Mouse (Mus musculus): ENCODE results near the gene Erf. TPM values are rescaled to one million over a fixed set of nuclear protein-coding genes. Genes with fewer than 3 reads are reported as not detected.

Erf gene
- polyA plus RNA-seq, 1 experiment from 2014 or later, result 11.0 TPM

DNA sequence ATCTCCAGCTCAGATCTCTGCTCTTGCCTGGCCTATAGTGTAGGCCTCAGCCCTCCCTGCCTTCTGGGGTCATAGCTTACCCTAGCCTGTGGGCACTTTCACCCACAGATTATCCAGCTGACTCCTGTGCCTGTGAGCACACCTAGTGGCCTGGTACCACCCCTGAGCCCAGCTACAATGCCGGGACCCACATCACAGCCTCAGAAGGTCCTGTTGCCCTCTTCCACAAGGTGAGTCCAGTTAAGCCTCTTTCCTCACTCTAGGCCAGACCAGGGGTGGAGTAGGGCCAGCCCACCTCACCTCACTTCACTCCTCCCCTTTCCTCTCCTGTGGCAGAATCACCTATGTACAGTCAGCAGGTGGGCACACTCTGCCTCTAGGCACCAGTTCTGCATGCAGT is 39.9 kb upstream of the Erf start:
- H3K27me3 ChIP-seq (ENCODE audit: control insufficient read depth, insufficient read depth, low read length), result no peaks in the 10 kb centered on the region
- no peak overlapping the region for H3K4me2 ChIP-seq (ENCODE audit: low read depth, low read length)
- peaks cover 54% of the 10 kb centered on the region for H3K36me3 ChIP-seq (ENCODE audit: control insufficient read depth, insufficient read depth, low read length)
- 0 out of 2 replicates have a peak, but pooled peaks have one; percentile 1 for ATAC-seq (ENCODE audit: insufficient read depth, low FRiP score)
- H3K9me3 ChIP-seq (replicated peaks; ENCODE audit: control insufficient read depth, low read length), result no peaks in the 10 kb centered on the region
- no peak overlapping the region for H3K4me3 ChIP-seq (replicated peaks; ENCODE audit: low read length)
- 72% methylated on average over 1 of the region's 1 CpGs for WGBS
- no peak overlapping the region for H3K27ac ChIP-seq (ENCODE audit: low read length)
- peaks cover 13% of the 10 kb centered on the region; the same call in 1 of the 2 replicates for H3K4me1 ChIP-seq (ENCODE audit: control insufficient read depth, insufficient read depth, low read length)
- H3K9ac ChIP-seq (ENCODE audit: low read length), result no peak overlapping the region

DNA sequence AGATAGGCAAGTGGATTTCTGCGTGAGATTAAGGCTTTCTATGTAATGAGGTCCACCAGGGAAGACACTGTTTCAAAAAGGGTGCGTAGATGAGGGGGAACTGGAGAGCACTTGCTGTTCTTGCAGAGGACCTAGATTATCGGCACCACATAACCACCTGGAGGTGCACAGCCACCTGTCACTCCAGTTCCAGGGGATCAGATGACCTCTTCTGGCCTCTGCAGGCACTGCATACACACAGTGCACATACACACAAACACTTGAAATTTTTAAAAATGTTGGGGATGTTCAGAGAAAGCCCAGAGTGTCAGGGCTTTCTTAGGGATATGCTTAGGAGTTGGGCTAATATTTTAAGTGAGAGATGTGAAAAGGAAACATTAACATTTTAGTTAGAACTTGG is 39.4 kb upstream of the Erf start:
- Histone ChIP-seq H3K36me3 (ENCODE audit: control insufficient read depth, insufficient read depth, low read length) (peaks cover 59% of the 10 kb centered on the region), H3K4me2 (ENCODE audit: low read depth, low read length) (no peak overlapping the region), H3K4me3 (replicated peaks; ENCODE audit: low read length) (no peak overlapping the region), H3K9me3 (replicated peaks; ENCODE audit: control insufficient read depth, low read length) (no peaks in the 10 kb centered on the region), H3K27me3 (ENCODE audit: control insufficient read depth, insufficient read depth, low read length) (no peaks in the 10 kb centered on the region), H3K27ac (ENCODE audit: low read length) (no peak overlapping the region), H3K9ac (ENCODE audit: low read length) (no peak overlapping the region), H3K4me1 (ENCODE audit: control insufficient read depth, insufficient read depth, low read length) (peaks cover 15% of the 10 kb centered on the region)
- ATAC-seq (ENCODE audit: insufficient read depth, low FRiP score), result no peak
- 96% methylated on average over 3 of the region's 3 CpGs for WGBS

DNA sequence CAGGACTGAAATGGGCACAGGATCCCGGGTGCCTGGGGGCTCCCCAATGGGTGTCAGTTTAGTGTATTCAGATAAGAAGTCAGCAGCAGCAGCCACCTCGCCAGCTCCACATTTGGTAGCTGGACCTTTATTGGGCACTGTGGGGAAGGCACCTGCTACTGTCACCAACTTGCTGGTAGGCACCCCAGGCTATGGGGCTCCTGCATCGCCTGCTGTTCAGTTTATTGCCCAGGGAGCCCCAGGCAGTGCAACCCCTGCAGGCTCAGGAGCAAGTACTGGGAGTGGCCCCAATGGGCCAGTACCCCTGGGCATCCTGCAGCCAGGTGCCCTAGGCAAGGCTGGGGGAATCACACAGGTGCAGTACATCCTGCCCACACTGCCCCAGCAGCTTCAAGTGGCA is 38.2 kb upstream of the Erf start:
- Histone ChIP-seq H3K36me3 (ENCODE audit: control insufficient read depth, insufficient read depth, low read length) (peaks cover 59% of the 10 kb centered on the region), H3K9me3 (replicated peaks; ENCODE audit: control insufficient read depth, low read length) (no peaks in the 10 kb centered on the region), H3K27me3 (ENCODE audit: control insufficient read depth, insufficient read depth, low read length) (no peaks in the 10 kb centered on the region), H3K4me1 (ENCODE audit: control insufficient read depth, insufficient read depth, low read length) (peaks cover 27% of the 10 kb centered on the region), H3K9ac (ENCODE audit: low read length) (no peak overlapping the region), H3K27ac (ENCODE audit: low read length) (no peak overlapping the region), H3K4me2 (ENCODE audit: low read depth, low read length) (no peak overlapping the region), H3K4me3 (replicated peaks; ENCODE audit: low read length) (no peak overlapping the region)
- ATAC-seq (ENCODE audit: insufficient read depth, low FRiP score), result no peak
- 91% methylated on average over 3 of the region's 3 CpGs for WGBS

DNA sequence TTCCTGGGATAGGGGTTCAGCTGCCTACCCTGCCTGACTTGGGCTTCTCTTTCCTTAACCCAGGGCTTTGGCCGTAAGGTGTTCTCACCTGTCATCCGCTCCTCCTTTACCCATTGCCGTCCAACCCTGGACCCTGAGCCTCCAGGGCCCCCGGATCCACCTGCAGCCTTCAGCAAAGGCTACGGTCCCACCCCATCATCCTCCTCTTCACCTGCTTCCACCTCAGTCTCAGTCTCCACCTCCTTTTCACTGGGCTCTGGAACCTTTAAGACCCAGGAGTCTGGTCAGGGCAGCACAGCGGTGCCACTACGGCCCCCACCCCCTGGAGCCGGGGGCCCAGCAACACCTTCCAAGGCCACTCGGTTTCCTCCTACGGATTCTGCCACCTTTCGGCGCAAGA is 37.5 kb upstream of the Erf start:
- H3K4me1 ChIP-seq (ENCODE audit: control insufficient read depth, insufficient read depth, low read length), result peaks cover 34% of the 10 kb centered on the region
- WGBS, result 88% methylated on average over 12 of the region's 12 CpGs
- no peak overlapping the region for H3K9ac ChIP-seq (ENCODE audit: low read length)
- ATAC-seq (ENCODE audit: insufficient read depth, low FRiP score), result no peak
- H3K9me3 ChIP-seq (replicated peaks; ENCODE audit: control insufficient read depth, low read length), result no peaks in the 10 kb centered on the region
- no peak overlapping the region for H3K27ac ChIP-seq (ENCODE audit: low read length)
- H3K4me3 ChIP-seq (replicated peaks; ENCODE audit: low read length), result no peak overlapping the region
- peaks cover 57% of the 10 kb centered on the region for H3K36me3 ChIP-seq (ENCODE audit: control insufficient read depth, insufficient read depth, low read length)
- H3K4me2 ChIP-seq (ENCODE audit: low read depth, low read length), result no peak overlapping the region
- no peaks in the 10 kb centered on the region for H3K27me3 ChIP-seq (ENCODE audit: control insufficient read depth, insufficient read depth, low read length)

DNA sequence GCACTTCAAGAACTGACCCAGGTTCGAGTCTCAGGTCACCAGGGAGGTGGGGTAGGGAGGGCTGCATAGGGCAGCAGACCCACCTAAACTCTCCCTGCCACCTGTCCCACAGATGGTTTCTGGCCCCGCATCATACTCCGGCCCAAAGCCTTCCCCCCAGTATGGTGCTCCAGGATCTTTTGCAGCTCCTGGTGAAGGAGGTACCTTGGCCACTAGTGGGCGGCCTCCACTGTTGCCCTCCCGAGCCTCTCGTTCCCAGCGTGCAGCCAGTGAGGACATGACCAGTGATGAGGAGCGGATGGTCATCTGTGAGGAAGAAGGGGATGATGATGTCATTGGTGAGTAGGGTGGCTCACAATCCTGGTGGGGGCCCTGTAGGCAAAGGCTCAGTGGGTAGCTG is 36.4 kb upstream of the Erf start:
- Histone ChIP-seq H3K9me3 (replicated peaks; ENCODE audit: control insufficient read depth, low read length) (no peaks in the 10 kb centered on the region), H3K36me3 (ENCODE audit: control insufficient read depth, insufficient read depth, low read length) (peaks cover 50% of the 10 kb centered on the region), H3K4me3 (replicated peaks; ENCODE audit: low read length) (no peak overlapping the region), H3K27me3 (ENCODE audit: control insufficient read depth, insufficient read depth, low read length) (no peaks in the 10 kb centered on the region), H3K27ac (ENCODE audit: low read length) (no peak overlapping the region), H3K4me1 (ENCODE audit: control insufficient read depth, insufficient read depth, low read length) (peaks cover 34% of the 10 kb centered on the region), H3K4me2 (ENCODE audit: low read depth, low read length) (no peak overlapping the region), H3K9ac (ENCODE audit: low read length) (no peak overlapping the region)
- 78% methylated on average over 8 of the region's 8 CpGs for WGBS
- ATAC-seq (ENCODE audit: insufficient read depth, low FRiP score), result no peak

DNA sequence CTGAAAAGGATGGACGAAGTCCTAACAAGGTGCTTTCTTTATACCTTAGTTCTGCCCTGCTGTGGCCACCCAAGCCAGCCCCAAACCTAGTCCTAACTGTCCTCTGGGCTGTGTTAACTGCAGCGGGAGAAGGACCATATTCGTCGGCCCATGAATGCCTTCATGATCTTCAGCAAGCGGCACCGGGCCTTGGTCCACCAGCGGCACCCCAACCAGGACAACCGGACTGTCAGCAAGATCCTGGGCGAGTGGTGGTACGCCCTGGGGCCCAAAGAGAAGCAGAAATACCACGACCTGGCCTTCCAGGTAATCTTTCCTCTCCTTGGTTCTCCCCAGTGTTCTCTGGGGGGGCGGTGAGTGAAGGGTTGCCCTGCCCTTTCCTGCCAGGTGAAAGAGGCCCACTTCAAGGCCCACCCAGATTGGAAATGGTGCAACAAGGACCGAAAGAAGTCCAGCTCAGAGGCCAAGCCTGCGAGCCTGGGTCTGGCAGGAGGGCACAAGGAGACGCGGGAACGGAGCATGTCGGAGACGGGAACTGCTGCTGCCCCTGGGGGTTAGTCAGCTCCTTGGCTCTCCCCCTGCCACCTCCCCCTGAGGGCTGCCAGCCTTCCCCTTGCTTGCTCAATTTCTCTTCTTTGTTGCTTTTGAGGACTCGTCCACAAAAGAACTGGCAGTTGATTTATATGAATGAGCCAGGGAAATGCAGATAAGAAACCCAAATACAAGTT is 35.1 kb upstream of the Erf start:
- Histone ChIP-seq H3K9me3 (replicated peaks; ENCODE audit: control insufficient read depth, low read length) (no peaks in the 10 kb centered on the region), H3K36me3 (ENCODE audit: control insufficient read depth, insufficient read depth, low read length) (peaks cover 45% of the 10 kb centered on the region), H3K27me3 (ENCODE audit: control insufficient read depth, insufficient read depth, low read length) (no peaks in the 10 kb centered on the region), H3K4me2 (ENCODE audit: low read depth, low read length) (no peak overlapping the region), H3K4me3 (replicated peaks; ENCODE audit: low read length) (no peak overlapping the region), H3K27ac (ENCODE audit: low read length) (no peak overlapping the region), H3K4me1 (ENCODE audit: control insufficient read depth, insufficient read depth, low read length) (peaks cover 35% of the 10 kb centered on the region), H3K9ac (ENCODE audit: low read length) (no peak overlapping the region)
- WGBS, result 90% methylated on average over 20 of the region's 20 CpGs
- no peak for ATAC-seq (ENCODE audit: insufficient read depth, low FRiP score)

DNA sequence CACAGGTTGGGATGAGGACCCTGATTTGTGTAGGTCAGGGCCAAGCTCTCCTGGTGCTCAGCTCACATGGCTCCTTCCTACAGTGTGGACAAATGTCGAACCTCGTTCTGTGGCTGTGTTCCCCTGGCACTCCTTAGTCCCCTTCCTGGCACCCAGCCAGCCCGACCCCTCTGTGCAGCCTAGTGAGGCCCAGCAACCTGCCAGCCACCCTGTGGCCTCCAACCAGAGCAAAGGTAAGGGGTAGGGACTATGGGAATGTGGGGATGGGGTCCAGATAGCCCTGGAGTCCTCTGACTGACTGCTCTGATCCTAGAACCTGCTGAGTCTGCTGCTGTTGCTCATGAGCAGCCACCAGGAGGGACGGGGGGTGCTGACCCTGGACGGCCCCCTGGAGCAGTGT is 34.2 kb upstream of the Erf start:
- H3K9me3 ChIP-seq (replicated peaks; ENCODE audit: control insufficient read depth, low read length), result no peaks in the 10 kb centered on the region
- H3K27me3 ChIP-seq (ENCODE audit: control insufficient read depth, insufficient read depth, low read length), result no peaks in the 10 kb centered on the region
- H3K4me1 ChIP-seq (ENCODE audit: control insufficient read depth, insufficient read depth, low read length), result peaks cover 40% of the 10 kb centered on the region
- peak overlapping the region; percentile 83 for H3K4me2 ChIP-seq (ENCODE audit: low read depth, low read length)
- no peak overlapping the region for H3K27ac ChIP-seq (ENCODE audit: low read length)
- H3K36me3 ChIP-seq (ENCODE audit: control insufficient read depth, insufficient read depth, low read length), result peaks cover 37% of the 10 kb centered on the region
- H3K4me3 ChIP-seq (replicated peaks; ENCODE audit: low read length), result no peak overlapping the region
- WGBS, result 64% methylated on average over 5 of the region's 5 CpGs
- peak overlapping the region; percentile 88; the same call in 1 of the 2 replicates for H3K9ac ChIP-seq (ENCODE audit: low read length)
- no peak for ATAC-seq (ENCODE audit: insufficient read depth, low FRiP score)

DNA sequence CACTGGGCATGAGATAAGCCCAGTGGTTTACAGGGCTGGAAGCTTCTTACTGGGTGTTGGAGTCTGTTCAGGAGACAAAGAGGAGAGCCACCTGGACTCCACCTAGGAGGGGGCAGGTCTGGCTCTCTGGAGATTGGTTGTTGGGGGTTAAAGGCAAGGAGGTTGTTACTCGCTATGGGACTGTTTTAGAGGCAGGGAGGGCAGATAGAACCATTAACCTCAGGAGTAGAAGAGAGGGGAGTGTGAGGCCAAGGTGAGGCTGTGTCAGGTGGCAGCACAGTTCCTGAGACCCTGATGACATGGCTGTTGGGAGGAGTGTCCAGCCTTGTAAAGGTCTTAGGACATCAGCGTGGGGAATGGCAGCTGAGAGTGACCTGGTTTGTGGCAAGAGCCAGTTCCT is 33.6 kb upstream of the Erf start:
- Histone ChIP-seq H3K4me1 (ENCODE audit: control insufficient read depth, insufficient read depth, low read length) (peaks cover 43% of the 10 kb centered on the region), H3K9ac (ENCODE audit: low read length) (peak overlapping the region; percentile 88), H3K4me3 (replicated peaks; ENCODE audit: low read length) (peak overlapping the region; percentile 65), H3K27me3 (ENCODE audit: control insufficient read depth, insufficient read depth, low read length) (no peaks in the 10 kb centered on the region), H3K4me2 (ENCODE audit: low read depth, low read length) (peak overlapping the region; percentile 83), H3K36me3 (ENCODE audit: control insufficient read depth, insufficient read depth, low read length) (peaks cover 31% of the 10 kb centered on the region), H3K27ac (ENCODE audit: low read length) (peak overlapping the region; percentile 100), H3K9me3 (replicated peaks; ENCODE audit: control insufficient read depth, low read length) (no peaks in the 10 kb centered on the region)
- 53% methylated on average over 2 of the region's 2 CpGs for WGBS
- no peak for ATAC-seq (ENCODE audit: insufficient read depth, low FRiP score)

DNA sequence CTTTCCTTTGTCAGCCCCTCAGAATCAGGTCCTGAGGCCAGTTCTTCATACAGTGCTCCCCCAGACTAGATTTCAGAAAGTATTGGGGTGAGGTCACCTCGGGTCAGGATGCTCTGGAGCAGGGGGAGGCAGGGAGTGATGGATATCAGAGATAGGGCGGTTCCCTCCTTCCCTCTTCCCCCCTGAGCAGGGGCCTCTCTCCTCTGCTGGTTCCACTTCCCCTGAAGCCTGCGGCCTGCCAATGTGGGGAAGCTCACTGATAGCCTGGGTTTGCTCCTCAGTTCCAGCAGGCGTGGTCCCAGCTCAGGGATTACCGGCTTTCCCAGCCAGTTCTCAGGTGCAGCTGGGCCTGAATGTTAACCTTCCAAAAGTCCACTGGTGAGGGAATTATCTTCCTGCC is 33.1 kb upstream of the Erf start:
- Histone ChIP-seq H3K36me3 (ENCODE audit: control insufficient read depth, insufficient read depth, low read length) (peaks cover 25% of the 10 kb centered on the region), H3K9ac (ENCODE audit: low read length) (peak overlapping the region; percentile 88), H3K27ac (ENCODE audit: low read length) (peak overlapping the region; percentile 100), H3K4me1 (ENCODE audit: control insufficient read depth, insufficient read depth, low read length) (peaks cover 43% of the 10 kb centered on the region), H3K9me3 (replicated peaks; ENCODE audit: control insufficient read depth, low read length) (no peaks in the 10 kb centered on the region), H3K4me2 (ENCODE audit: low read depth, low read length) (peak overlapping the region; percentile 83), H3K27me3 (ENCODE audit: control insufficient read depth, insufficient read depth, low read length) (no peaks in the 10 kb centered on the region), H3K4me3 (replicated peaks; ENCODE audit: low read length) (peak overlapping the region; percentile 65)
- no peak for ATAC-seq (ENCODE audit: insufficient read depth, low FRiP score)
- WGBS, result 7% methylated on average over 5 of the region's 5 CpGs

Data from stomach, embryonic 16.5 days (tissue).